Mouse (Mus musculus) forebrain, embryonic 14.5 days (tissue): ENCODE measurements at regions not wholly inside any gene's neighbourhood (a gene's known extent, or its start where the extent isn't known, plus 50 kb on each side); places are given as distances from the start of the nearest gene placed in this dataset.
A peak's percentile ranks its signal among the peaks of the same experiment; 100 is the strongest.

ENCODE experiments used
- ATAC-seq: fragments of 200-750 bp; cut with Nextera tagmentation; 2 replicates; pipeline ENCODE4 v1.8.0; 2017; ENCODE audit warnings: mild to moderate bottlenecking, moderate library complexity
- DNase-seq: peaks from one replicate; pipeline ENCODE4 v3.0.0-alpha.2; 2015; ENCODE audit warnings: low spot score
- H3K27ac ChIP-seq: fragments of 300-500 bp; sonication (generic); 2 replicates; pipeline ENCODE4 v1.5.1; 2014; ENCODE audit warnings: low read depth, mild to moderate bottlenecking, control low read depth, low read length, moderate library complexity
- H3K27me3 ChIP-seq: fragments of 300-500 bp; sonication (generic); replicated peaks from 2 replicates; pipeline ENCODE4 v1.6.1; 2014; ENCODE audit warnings: low read length, control low read depth, mixed read lengths; ENCODE audit not compliant: control insufficient read depth, insufficient read depth
- H3K36me3 ChIP-seq: fragments of 300-500 bp; sonication (generic); 2 replicates; pipeline ENCODE4 v1.6.1; 2014; ENCODE audit warnings: low read length, control low read depth; ENCODE audit not compliant: control insufficient read depth, insufficient read depth
- H3K4me1 ChIP-seq: fragments of 300-500 bp; sonication (generic); 2 replicates; pipeline ENCODE4 v1.6.1; 2014; ENCODE audit warnings: antibody characterized with exemption, low read length, control low read depth; ENCODE audit not compliant: control insufficient read depth, insufficient read depth
- H3K4me2 ChIP-seq: fragments of 300-500 bp; sonication (generic); 2 replicates; pipeline ENCODE4 v1.6.1; 2014; ENCODE audit warnings: mild to moderate bottlenecking, control low read depth, low read length
- H3K4me3 ChIP-seq: fragments of 300-500 bp; sonication (generic); 2 replicates; pipeline ENCODE4 v1.5.1; 2014; ENCODE audit warnings: low read depth, low read length, control low read depth
- H3K9ac ChIP-seq: fragments of 300-500 bp; sonication (generic); 2 replicates; pipeline ENCODE4 v1.6.1; 2014; ENCODE audit warnings: mild to moderate bottlenecking, low read length, control low read depth, moderate library complexity
- H3K9me3 ChIP-seq: fragments of 300-500 bp; sonication (generic); replicated peaks from 2 replicates; pipeline ENCODE4 v1.6.1; 2016; ENCODE audit warnings: low read length, control low read depth, mixed read lengths; ENCODE audit not compliant: control insufficient read depth
- WGBS: fragments of 180-500 bp; shearing (Covaris S2); extraction: QIAGEN DNeasy Blood & Tissue Kit; methylation state at CpG from one replicate; pipeline ENCODE4 v1.1.7; 2014; 5-methylcytosine and 5-hydroxymethylcytosine counted together

DNA sequence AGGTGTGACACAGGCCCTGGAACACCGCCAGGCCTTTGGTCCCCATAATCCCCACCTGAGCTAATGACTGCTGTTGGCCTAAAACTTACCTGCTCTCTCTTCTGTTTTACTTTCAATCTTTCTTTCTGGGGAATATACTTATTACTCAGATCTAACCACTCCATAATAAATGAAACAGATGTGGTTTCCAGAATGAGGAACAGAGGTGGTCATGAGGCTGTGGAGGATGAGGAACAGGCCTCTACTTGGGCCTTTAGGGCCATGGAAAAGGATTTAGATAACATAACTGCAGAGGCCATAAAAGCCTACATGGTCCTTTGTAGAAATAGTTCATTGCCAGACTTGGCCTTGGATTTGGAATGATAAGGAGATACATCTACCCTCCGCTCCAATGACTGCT lies 74.1 kb downstream of the B3gnt5 start:
- Histone ChIP-seq H3K4me1 (no peaks in the 10 kb centered on the region), H3K9me3 (no peaks in the 10 kb centered on the region), H3K4me3 (no peak overlapping the region), H3K27me3 (no peaks in the 10 kb centered on the region), H3K27ac (no peak overlapping the region), H3K36me3 (no peaks in the 10 kb centered on the region), H3K9ac (no peak overlapping the region), H3K4me2 (no peak overlapping the region)
- DNase-seq: no peak
- WGBS: 97% methylated on average over 2 of the region's 2 CpGs
- ATAC-seq: no peak

DNA sequence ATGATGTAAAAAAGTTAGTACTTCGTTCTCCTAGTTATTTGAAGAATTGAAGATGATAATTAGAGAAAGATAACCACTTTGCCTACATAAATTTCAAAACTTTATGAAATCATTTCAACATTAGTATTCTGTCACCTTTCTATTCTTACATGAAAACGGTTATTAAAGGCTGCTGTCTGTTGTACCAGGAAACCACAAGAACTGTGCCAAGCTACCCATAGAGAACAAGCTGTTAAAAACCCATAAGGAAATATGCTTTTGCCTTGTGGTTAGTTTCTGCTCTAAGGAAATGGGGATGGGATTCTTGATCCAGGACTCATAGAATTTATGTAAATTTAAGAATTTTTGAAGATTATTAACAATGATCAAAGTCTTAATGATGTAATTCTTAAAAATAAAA lies 74.7 kb downstream of the B3gnt5 start:
- no peaks in the 10 kb centered on the region for H3K4me1 ChIP-seq
- H3K9ac ChIP-seq: no peak overlapping the region
- H3K4me3 ChIP-seq: no peak overlapping the region
- no peak overlapping the region for H3K4me2 ChIP-seq
- H3K9me3 ChIP-seq: no peaks in the 10 kb centered on the region
- H3K36me3 ChIP-seq: no peaks in the 10 kb centered on the region
- DNase-seq: no peak
- 77% methylated on average over 2 of the region's 2 CpGs for WGBS
- ATAC-seq: no peak
- H3K27ac ChIP-seq: no peak overlapping the region
- no peaks in the 10 kb centered on the region for H3K27me3 ChIP-seq

- no peaks in the 10 kb centered on the region for H3K4me1 ChIP-seq
- WGBS: 16% methylated on average over 1 of the region's 1 CpGs
Observed at GRCm38 (mm10) chr16:19839831-19840230, 79.8 kb downstream of the B3gnt5 start.

DNA sequence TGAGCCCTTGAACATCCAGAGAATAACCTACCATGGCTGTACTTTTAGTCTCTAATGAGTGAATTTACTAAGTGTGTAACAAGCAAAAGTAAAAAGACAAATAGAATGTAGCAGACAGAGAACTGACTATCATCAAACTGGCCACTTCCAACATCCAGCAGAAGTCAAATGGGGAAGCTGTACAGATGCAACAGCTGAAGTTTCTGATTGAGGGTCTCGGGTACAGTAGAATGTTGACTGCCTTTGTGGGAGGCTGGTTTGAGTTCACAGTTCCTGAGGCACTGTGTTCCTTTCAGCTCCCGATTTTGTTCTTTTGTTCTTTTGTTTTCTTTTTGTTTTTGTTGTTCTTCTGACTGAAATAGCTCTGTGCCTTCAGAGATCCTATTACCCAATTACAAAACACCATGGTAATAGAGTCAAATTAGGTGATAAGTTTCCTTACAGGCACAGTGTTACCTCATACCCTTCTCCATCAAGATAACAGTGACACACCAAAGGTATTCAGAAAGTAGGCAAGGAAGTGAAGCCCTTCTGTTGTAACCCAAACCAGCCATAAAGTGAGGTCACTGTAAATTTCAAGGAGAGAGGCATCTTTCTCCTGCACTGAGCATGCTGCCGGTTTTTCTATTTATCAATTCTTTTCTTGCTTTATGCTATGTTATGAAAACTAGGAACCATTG lies 82.5 kb downstream of the B3gnt5 start:
- DNase-seq: no peak
- Histone ChIP-seq H3K4me3 (no peak overlapping the region), H3K9ac (no peak overlapping the region), H3K27ac (no peak overlapping the region), H3K4me1 (no peaks in the 10 kb centered on the region), H3K27me3 (no peaks in the 10 kb centered on the region), H3K4me2 (no peak overlapping the region), H3K36me3 (no peaks in the 10 kb centered on the region), H3K9me3 (no peaks in the 10 kb centered on the region)
- WGBS: 41% methylated on average over 3 of the region's 3 CpGs
- no peak for ATAC-seq

More at GRCm38 (mm10) chr16:19839831-19840230, 79.8 kb downstream of the B3gnt5 start:
- Histone ChIP-seq H3K9me3 (no peaks in the 10 kb centered on the region), H3K4me2 (no peak overlapping the region), H3K27ac (no peak overlapping the region), H3K27me3 (no peaks in the 10 kb centered on the region), H3K4me3 (no peak overlapping the region), H3K9ac (no peak overlapping the region), H3K36me3 (no peaks in the 10 kb centered on the region)
- ATAC-seq (no peak), DNase-seq (no peak)

DNA sequence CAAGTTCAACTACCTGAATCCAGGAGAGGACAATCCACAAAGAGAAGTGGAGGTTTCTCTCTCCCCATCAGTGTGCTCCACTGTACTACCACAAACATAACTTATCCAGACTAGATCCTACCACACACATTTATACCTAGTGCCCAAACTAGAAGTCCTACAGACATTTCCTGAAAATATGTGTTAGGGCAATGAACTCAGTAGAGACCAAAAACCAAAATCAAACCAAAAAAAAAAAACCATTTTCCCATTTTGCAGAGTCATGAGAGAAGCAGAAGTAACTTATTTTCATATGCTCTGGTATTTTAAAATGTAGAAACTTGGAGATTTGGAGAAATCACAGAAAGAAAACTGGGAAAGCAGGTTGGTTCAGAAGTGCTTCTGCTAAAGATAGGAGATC lies 83.7 kb downstream of the B3gnt5 start:
- Histone ChIP-seq H3K27me3 (no peaks in the 10 kb centered on the region), H3K4me2 (no peak overlapping the region), H3K4me3 (no peak overlapping the region), H3K9me3 (no peaks in the 10 kb centered on the region), H3K27ac (no peak overlapping the region), H3K4me1 (no peaks in the 10 kb centered on the region), H3K36me3 (no peaks in the 10 kb centered on the region), H3K9ac (no peak overlapping the region)
- DNase-seq (no peak), ATAC-seq (no peak)

GRCm38 (mm10) chr16:19848395-19848794 lies 88.4 kb downstream of the B3gnt5 start:
- peak; percentile 69 for DNase-seq
- Histone ChIP-seq H3K36me3 (no peaks in the 10 kb centered on the region), H3K4me1 (no peaks in the 10 kb centered on the region), H3K4me2 (no peak overlapping the region), H3K9me3 (no peaks in the 10 kb centered on the region), H3K27me3 (no peaks in the 10 kb centered on the region), H3K27ac (no peak overlapping the region), H3K9ac (no peak overlapping the region), H3K4me3 (no peak overlapping the region)
- WGBS: 28% methylated on average over 1 of the region's 1 CpGs
- no peak for ATAC-seq

DNA sequence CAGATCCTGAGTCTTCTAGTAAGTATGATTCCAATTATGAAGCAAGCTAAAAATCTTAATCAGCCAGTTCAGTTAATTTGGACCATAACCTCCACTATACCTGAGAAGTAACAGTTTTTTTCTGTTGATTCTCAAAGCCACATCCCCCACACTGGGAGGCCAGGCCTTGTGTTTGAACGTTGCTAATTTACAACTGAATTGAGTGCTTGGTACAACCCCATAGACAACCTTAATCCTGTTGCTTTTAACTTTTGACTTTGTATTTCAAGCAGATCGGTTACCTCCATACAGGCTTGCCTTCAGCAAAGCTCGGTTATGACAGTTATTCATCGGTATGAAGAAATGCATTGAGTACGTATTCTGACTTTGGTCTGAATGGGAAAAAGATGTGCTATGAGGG lies 105.3 kb downstream of the B3gnt5 start:
- ATAC-seq (no peak), DNase-seq (no peak)
- WGBS: 77% methylated on average over 5 of the region's 5 CpGs
- H3K9me3 ChIP-seq: no peaks in the 10 kb centered on the region
- H3K36me3 ChIP-seq: no peaks in the 10 kb centered on the region
- no peaks in the 10 kb centered on the region for H3K4me1 ChIP-seq
- no peak overlapping the region for H3K27ac ChIP-seq
- no peaks in the 10 kb centered on the region for H3K27me3 ChIP-seq
- H3K9ac ChIP-seq: no peak overlapping the region
- H3K4me2 ChIP-seq: no peak overlapping the region
- H3K4me3 ChIP-seq: no peak overlapping the region

GRCm38 (mm10) chr16:19865931-19866330 lies 105.9 kb downstream of the B3gnt5 start:
- H3K4me3 ChIP-seq: no peak overlapping the region
- DNase-seq: no peak

DNA sequence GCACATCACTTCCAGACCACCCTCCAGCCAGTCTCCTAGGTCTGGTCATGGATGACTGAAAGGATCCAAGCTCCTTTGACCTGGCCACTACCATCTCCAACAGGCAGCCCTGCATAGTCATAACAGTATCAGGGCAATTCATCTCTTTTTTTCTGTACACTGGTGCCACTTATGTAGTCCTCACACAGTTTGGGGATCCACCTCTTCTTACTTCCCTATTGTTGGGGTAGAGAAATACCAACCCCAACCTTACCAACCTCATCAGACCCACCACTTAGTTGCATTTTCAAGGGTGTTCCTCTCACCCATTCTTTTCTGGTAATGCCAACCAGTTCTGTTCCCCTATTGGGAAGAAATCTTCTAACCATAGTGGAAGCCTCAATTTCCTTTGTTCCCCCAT lies 109.4 kb downstream of the B3gnt5 start:
- H3K4me2 ChIP-seq: no peak overlapping the region
- H3K9me3 ChIP-seq: no peaks in the 10 kb centered on the region
- DNase-seq: no peak
- H3K36me3 ChIP-seq: no peaks in the 10 kb centered on the region
- no peaks in the 10 kb centered on the region for H3K27me3 ChIP-seq
- H3K27ac ChIP-seq: no peak overlapping the region
- H3K4me3 ChIP-seq: no peak overlapping the region
- H3K9ac ChIP-seq: no peak overlapping the region
- ATAC-seq: no peak
- no peaks in the 10 kb centered on the region for H3K4me1 ChIP-seq

More at GRCm38 (mm10) chr16:19865931-19866330, 105.9 kb downstream of the B3gnt5 start:
- Histone ChIP-seq H3K9me3 (no peaks in the 10 kb centered on the region), H3K4me1 (no peaks in the 10 kb centered on the region), H3K9ac (no peak overlapping the region), H3K27ac (no peak overlapping the region), H3K36me3 (no peaks in the 10 kb centered on the region), H3K4me2 (no peak overlapping the region), H3K27me3 (no peaks in the 10 kb centered on the region)
- no peak for ATAC-seq
